Mouse (Mus musculus) gastrocnemius, postnatal 14 days (tissue): ENCODE data around the gene D130043K22Rik. TPM values are rescaled to one million over a fixed set of nuclear protein-coding genes. Genes with fewer than 3 reads are reported as not detected.

Experiments used
- DNase-seq: peaks from one replicate; pipeline ENCODE4 v3.0.0; 2021; ENCODE audit warnings: mixed read lengths
- intact Hi-C: fragments of 180-260 bp; cut with DNase I; formaldehyde crosslinking; loops from one replicate; pipeline ENCODE4 v1.15.1; 2025; ENCODE audit warnings: low total_unique reads
- long read RNA-seq, 2 experiments: library from polyadenylated mRNA; stranded (forward); transcript quantifications; one replicate each; pipeline ENCODE4 v2.0.0; 2021
- total RNA-seq, 2 experiments: library from RNA; stranded (reverse); gene quantifications; 2 replicates each; pipeline ENCODE4 v1.2.3; 2021

D130043K22Rik gene
- total RNA-seq: not detected
- long read RNA-seq, experiment 1: 0 reads
- long read RNA-seq, experiment 2: 0 reads

DNA sequence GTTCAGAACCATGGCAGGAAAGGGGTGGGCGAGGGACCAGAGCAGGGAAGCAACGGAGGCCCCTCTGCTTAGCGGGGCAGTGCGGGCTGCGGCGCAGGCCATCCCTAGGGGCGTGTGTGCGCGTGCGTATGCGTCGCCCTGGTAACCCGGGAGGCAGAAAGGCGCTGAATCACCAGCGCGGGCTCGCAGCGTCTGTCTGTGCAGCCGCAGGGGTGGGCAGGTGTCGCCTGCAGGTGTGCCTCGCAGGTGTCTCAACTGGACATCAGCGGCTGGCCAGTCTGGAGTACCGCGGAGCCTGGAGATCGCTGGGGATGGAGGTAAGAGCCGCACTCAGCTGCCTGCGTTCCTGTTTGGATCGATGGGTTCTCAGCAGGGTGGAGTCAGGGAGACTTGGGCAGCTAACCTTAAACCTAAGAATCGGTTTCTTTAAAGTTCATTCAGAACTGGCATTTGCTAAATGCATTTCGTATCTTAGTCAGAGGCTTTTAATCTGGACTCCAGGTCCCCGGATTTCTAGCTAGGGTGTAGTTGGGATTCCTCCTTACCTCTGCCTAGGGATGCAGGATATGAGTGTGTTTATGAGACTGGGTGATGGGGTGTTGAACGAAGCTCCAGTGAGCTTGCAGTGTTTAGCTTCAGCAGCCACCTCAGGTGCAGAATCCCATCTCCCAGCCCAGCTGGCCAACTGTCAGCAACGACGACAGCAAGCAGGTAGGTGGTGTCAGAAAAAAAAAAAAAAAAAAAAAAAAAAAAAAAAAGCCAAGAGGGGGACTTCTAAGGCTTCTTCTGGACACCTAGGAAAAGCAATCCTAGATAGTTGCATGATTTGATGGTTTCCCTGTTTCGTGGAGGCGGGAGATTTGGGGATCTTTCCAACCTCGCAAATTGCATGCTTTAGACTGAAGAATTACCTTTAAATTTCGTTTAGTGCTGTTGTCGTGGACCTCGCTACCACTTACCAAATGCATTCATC is at the start of gene D130043K22Rik:
Gene D130043K22Rik, plus strand, starts transcription at position 153 of the 973 bp plus-strand sequence.
- DNase-seq: no peak
- intact Hi-C loops: no loop called here

- intact Hi-C loops: no loop called here
Measured at GRCm38 (mm10) chr13:24798686-24799085, 46.2 kb upstream of the D130043K22Rik start.

GRCm38 (mm10) chr13:24799378-24799777 is 45.6 kb upstream of the D130043K22Rik start:
- no peak for DNase-seq
- intact Hi-C loops: no loop called here

More at GRCm38 (mm10) chr13:24798686-24799085, 46.2 kb upstream of the D130043K22Rik start:
- DNase-seq: no peak

DNA sequence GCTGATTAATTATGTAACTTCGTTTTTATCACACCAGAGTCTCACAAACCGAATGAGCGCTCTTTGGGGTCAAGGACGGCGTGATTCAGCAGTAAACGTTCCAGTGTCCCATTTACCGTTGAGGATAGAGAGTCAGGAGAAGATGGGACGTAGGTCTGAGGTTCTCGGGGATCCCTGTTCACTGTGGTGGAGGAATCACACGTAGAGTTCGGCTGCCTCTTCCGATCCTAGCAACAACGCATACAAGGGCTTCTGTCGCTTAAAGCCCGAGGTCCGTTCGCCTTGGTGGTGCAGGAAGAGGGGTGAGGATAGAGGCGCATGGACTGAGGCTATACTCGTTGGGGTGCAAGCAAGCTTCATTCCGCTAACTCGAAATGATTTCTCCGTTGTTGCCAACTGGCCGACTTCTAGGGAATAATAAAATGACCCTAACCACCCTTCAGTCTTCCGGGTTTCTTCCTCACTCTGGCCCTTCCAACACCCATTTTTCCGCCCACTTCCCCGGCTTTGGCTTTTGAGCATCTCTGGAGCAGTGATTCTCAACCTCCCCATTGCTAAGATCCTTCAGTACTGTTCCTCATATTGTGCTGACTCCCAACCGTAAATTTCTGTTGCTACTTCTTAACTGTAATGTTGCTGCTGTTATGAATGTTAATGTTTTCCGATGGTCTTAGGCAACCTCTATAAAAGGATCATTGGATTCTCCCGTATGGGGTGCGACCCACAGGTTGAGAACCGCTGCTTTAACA is 44.8 kb upstream of the D130043K22Rik start:
- intact Hi-C loops: no loop called here
- no peak for DNase-seq

- peak; percentile 97 for DNase-seq
- intact Hi-C loops: no loop called here
Measured at GRCm38 (mm10) chr13:24800674-24801307, 44.1 kb upstream of the D130043K22Rik start.

DNA sequence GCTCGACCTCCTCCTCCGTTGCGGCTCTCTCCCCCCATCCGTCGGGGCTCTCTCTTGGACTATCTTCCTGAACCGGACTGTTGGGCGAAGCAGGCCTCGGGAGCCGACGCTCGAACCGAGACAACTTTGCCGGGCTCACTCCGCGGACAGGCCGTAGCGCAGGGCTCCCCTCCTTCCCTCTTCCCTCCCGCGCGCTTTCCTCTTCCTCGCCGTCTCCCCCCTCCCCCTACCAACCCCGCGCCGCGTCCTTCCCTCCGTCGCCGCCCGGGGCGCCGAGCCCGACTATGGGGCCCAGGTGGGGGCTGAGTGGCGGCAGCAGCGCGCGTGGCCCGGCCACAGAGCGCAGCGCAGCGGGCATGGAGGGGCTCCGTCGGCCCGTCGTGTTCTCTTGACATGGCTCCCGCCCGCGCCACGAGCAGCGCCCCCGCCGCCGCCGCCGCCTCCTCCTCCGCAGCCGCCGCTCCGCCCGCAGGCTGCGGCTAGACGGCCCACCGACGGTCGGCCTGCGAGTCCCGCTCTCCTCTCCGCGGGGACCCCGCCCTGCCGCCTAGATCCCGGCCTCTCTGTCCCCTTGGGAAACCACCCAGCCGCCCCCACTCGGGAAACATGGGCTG is 43.5 kb upstream of the D130043K22Rik start, which contains the start of gene BC005537:
Gene BC005537, plus strand, starts transcription at position 350 of the 614 bp plus-strand sequence.
- intact Hi-C loops: no loop called here
- DNase-seq: peak; percentile 67

DNA sequence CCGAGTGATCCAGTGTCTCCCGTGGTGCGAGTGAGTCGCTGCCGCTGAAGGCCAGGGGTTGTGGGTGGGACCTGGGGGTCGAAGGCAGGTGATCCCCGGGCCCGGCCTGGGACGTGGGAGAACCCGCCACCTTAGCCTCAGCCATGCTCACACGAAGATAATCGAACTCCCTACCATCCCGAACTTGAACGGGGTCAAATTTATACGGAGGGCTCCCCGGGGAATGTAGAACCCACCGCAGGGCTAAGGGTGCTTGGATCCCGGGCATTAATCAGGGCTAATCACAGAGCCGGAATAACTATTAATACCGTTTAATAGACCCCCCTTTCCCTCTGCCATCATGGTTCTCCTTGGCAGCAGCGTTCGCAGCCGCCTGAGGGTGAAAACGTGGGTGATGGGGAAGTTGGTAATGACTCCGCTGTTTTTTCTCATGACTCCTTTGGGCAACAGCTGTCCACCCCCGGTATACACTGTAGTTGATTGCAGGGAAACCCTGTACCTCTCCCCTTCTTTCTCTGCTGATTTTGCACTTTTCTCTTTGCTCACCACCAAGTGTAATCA is 42.7 kb upstream of the D130043K22Rik start:
- intact Hi-C loops: no loop called here
- DNase-seq: no peak

DNA sequence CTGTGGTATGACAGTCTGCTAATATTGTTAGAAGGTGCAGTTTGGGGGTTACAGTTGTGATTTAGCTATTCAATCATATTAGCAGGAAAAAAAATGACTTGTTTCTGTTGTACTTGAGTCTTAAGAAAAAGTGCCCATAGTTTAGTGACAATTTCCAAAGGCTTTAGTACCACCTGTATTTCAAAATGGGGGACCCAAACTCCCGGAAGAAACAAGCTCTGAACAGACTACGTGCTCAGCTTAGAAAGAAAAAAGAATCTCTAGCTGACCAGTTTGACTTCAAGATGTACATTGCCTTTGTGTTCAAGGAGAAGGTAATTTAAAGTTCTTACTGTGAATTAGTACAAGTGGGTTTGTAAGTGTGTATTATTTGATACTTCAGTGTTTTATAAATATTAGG is 41.7 kb upstream of the D130043K22Rik start:
- intact Hi-C loops: no loop called here
- no peak for DNase-seq

GRCm38 (mm10) chr13:24806079-24806478 is 38.9 kb upstream of the D130043K22Rik start:
- intact Hi-C loops: no loop called here
- no peak for DNase-seq

GRCm38 (mm10) chr13:24812521-24812920 is 32.4 kb upstream of the D130043K22Rik start:
- DNase-seq: no peak
- intact Hi-C loops: no loop called here

DNA sequence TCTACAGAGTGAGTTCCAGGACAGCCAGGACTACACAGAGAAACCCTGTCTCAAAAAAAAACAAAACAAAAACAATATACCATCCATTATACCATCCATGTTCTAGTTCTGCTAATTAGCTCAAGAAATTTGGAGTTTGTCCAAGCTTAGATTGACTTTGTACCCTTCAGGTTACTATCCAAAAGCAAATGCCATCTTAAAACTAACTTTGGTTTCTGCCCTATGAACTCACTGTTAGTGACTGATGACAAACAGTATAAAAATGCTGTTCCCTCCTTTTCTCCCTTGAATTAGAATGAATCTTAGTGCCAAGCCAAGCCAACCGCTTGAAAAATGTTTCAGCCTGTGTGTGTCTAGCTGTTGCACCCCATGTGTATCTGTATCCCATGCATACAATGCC is 30.3 kb upstream of the D130043K22Rik start:
- no peak for DNase-seq
- intact Hi-C loops: no loop called here

DNA sequence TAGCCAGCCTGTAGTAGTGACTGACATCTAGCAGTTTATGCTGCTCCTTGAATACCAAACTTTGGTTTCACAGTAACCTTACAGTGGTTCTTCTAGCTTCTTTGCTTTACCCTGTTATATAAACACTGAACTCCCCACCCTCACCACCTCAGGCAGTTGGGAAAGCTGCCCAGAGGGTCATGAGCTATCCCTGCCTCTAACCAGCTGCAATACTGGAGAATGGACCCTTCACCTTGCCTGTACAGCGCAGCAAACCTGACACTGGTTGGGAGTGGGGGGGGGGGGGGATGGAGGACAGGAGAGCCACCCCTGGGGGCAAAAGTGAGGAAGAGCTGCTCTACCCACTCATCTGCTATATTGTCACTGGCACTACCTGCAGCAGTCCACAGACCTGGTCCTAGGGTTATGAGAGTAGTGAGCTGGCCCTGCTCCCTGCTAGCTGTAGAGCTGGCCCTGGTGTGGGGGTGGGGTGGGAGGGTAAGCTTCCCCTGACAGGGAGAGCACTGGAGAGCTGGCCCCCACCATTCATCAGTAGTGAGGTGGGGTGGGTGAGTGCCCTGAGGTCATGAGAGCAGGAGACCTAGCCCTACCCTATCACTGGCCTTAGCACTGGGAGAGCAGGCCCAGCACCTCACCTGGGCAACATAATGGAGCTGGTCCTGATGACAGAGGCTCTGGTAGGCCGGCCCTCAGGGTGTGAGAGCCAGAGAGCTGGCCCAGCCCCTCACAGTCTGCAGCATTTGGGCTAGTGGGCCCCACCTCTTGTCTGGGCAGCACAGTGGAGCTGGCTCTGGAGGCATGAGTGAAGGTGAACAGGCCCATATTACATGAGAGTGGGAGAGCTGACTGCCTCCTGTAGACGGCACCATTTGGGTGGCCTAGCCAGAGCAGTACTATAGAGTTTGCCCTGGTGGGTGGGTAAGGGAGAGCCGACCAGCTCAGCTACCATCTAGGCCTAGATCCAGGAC is 28.5 kb upstream of the D130043K22Rik start:
- intact Hi-C loops: no loop called here
- no peak for DNase-seq

DNA sequence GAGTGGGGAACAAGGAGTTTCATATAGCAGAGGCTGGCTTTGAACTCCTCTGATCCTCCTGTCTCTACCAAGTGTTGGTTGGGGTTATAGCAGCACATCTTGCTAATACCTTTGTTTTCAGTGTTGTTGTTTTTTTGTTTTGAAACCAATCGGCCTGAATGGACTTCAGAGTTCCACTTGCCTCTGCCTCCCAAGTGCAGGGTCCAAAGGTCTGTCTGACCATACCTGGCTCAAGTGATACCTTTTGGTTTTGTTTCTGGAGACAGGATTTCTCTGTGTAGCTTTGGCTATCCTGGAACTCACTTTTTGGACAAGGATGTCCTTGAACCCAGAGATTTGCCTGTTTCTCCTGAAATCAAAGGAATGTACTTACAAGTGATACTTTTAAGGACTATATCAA is 25.0 kb upstream of the D130043K22Rik start:
- no peak for DNase-seq
- intact Hi-C loops: no loop called here

DNA sequence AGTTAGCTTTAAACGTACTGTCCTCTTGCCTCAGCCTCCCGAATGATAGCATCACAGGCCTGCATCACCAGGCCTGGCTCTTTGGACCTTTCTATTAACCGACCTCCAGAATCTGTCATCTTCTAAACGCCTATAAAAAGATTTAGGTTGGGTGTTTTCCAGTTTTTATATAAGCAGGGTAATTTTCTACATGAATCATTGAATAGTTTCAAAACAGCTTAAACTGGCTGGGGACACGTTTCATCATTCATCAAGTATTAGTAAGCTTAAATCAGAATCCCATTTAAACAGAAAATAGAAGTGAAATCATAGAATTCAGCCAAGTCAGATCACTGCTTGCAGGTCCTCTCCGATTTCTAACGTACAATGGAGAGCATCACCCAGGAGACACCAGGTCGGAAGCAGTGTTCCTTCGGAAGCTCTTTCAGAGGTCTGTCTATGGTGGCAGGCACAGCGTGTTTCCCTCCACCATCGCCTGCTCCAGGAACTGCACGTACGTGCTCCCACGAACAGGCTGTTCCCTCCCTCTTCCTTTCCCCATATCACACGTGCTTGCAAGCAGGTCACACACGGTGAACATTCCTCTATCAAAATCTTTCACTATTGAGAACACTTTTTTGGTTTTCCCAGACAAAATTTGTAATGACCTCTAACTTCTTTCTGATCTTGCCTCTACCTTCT is 22.1 kb upstream of the D130043K22Rik start:
- DNase-seq: no peak
- intact Hi-C loops: no loop called here

DNA sequence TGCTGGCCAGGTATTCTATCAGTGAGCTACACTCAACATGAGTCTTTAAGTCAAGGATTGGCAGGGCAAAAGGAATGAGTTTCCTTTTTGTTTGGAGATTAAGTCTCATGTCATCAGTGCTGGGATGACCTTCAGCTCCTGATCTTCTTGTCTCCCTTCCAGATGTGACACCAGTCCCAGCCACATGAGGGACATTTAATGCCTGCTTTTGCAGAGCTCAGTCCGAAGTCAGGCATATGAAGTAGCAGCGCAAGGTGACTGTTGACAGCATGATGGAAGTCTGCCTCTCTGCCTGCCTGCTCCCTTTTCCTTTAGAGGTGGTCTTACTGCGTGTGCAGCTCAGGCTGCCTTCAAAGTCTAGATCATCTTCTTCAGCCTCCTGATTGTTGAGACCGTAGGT is 20.3 kb upstream of the D130043K22Rik start:
- intact Hi-C loops: no loop called here
- no peak for DNase-seq

DNA sequence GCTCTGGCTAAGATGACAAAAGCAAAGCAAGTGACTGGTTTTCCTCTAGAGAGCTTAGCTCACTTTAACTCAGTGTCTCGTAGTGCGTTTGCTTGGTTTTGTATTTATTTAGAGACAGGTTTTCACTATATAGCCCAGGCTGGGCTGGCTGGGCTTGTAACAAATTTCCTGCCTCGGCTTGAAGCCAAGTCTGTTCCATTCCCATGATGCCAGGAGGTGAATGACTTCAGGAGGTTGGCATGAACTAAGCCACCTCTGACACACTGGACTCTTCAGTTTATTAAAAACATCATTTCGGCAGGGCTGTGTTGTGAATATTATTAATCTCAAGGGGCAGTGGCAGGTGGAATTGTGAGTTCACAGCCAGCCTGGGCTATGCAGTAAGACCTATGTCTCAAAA is 19.3 kb upstream of the D130043K22Rik start:
- intact Hi-C loops: no loop called here
- DNase-seq: no peak

DNA sequence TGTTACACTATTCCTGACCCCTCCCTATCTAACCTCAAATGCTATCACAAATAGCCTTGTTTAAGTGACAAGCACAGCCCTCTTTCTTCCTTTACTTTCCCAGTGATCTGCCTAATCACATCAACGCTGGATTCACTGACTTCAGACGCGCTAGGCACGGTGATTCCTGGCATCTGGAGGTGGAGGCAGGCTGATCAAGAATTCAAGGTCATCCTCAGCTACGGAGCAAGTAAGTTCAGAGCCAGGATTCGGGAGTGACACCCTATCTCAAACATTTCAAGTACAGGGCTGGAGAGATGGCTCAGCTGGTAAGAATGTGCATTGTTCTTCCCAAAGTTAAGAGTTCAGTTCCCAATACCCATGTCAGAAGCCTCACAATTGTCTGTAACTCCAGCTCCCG is 18.8 kb upstream of the D130043K22Rik start:
- intact Hi-C loops: no loop called here
- DNase-seq: no peak
